Mouse (Mus musculus) heart, embryonic 14.5 days (tissue): ENCODE results near the gene Tulp1. TPM values are rescaled to one million over a fixed set of nuclear protein-coding genes. Genes with fewer than 3 reads are reported as not detected.
"Not testable (repeated sequence)": the region's sequence is repeated elsewhere in the genome, so short reads cannot be mapped to it uniquely, and the experiment has no call there.

Experiments
- ATAC-seq: fragments of 200-750 bp; cut with Nextera tagmentation; 2 replicates; pipeline ENCODE4 v1.8.0; 2017; ENCODE audit warnings: low read depth, moderate TSS enrichment; ENCODE audit not compliant: insufficient number of reproducible peaks, insufficient read depth, low FRiP score
- H3K27ac ChIP-seq, 2 experiments: fragments of 200-500 bp in 1 of 2; fragments of 300-500 bp in 1 of 2; sonication (generic) in 1 of 2; replicated peaks in 1 of 2; 2 replicates each; pipeline ENCODE4 v1.5.1; 2012 to 2014; ENCODE audit warnings: low read depth in 2 of 2, low read length in 2 of 2, control low read depth in 1 of 2, mild to moderate bottlenecking in 1 of 2, mixed read lengths in 1 of 2; ENCODE audit not compliant: control insufficient read depth in 1 of 2, insufficient read depth in 1 of 2
- H3K27me3 ChIP-seq: fragments of 300-500 bp; sonication (generic); 2 replicates; pipeline ENCODE4 v1.6.1; 2014; ENCODE audit warnings: mild to moderate bottlenecking, low read length, control low read depth; ENCODE audit not compliant: control insufficient read depth, insufficient read depth
- H3K36me3 ChIP-seq: fragments of 300-500 bp; sonication (generic); 2 replicates; pipeline ENCODE4 v1.6.1; 2014; ENCODE audit warnings: mild to moderate bottlenecking, control low read depth, low read length, mixed read lengths; ENCODE audit not compliant: control insufficient read depth, insufficient read depth
- H3K4me1 ChIP-seq, 2 experiments: fragments of 200-500 bp in 1 of 2; fragments of 300-500 bp in 1 of 2; sonication (generic) in 1 of 2; 2 replicates each; pipeline ENCODE4 v1.6.1; 2012 to 2014; ENCODE audit warnings: low read length in 2 of 2, control low read depth in 1 of 2, mixed read lengths in 1 of 2; ENCODE audit not compliant: control insufficient read depth in 2 of 2, insufficient read depth in 2 of 2
- H3K4me2 ChIP-seq: fragments of 300-500 bp; sonication (generic); 2 replicates; pipeline ENCODE4 v1.6.1; 2014; ENCODE audit warnings: mild to moderate bottlenecking, low read length
- H3K4me3 ChIP-seq, 2 experiments: fragments of 200-500 bp in 1 of 2; fragments of 300-500 bp in 1 of 2; sonication (generic) in 1 of 2; 2 replicates each; pipeline ENCODE4 v1.5.1; 2012 to 2014; ENCODE audit warnings: low read length in 2 of 2, mild to moderate bottlenecking in 2 of 2, control low read depth in 1 of 2, low read depth in 1 of 2, moderate library complexity in 1 of 2; ENCODE audit not compliant: control insufficient read depth in 1 of 2, insufficient read depth in 1 of 2
- H3K9ac ChIP-seq: fragments of 300-500 bp; sonication (generic); 2 replicates; pipeline ENCODE4 v1.6.1; 2014; ENCODE audit warnings: mild to moderate bottlenecking, low read length
- H3K9me3 ChIP-seq: fragments of 300-500 bp; sonication (generic); 2 replicates; pipeline ENCODE4 v1.6.1; 2016; ENCODE audit warnings: low read length, control low read depth; ENCODE audit not compliant: control insufficient read depth
- WGBS: fragments of 180-500 bp; shearing (Covaris S2); extraction: QIAGEN DNeasy Blood & Tissue Kit; methylation state at CpG from one replicate; pipeline ENCODE4 v1.1.7; 2014; 5-methylcytosine and 5-hydroxymethylcytosine counted together
- polyA plus RNA-seq: library from polyadenylated mRNA; unstranded; fragments of >200 nt; fragmentation: Nextera tagmentation; extraction: Ambion mirVana; gene quantifications from 2 replicates; pipeline ENCODE4 v1.2.1, GENCODE M21; 2014

Tulp1 gene
- polyA plus RNA-seq, result 3.3 and 3.4 TPM in 2 replicates

GRCm38 (mm10) chr17:28365122-28365521 lies at the start of gene Tulp1:
Gene Tulp1 (minus strand): TSS chr17:28365222.
- H3K36me3 ChIP-seq, result no peaks in the 10 kb centered on the region
- peak within 1 kb of the TSS; percentile 53; the same call in 1 of the 2 replicates for H3K9ac ChIP-seq
- H3K4me2 ChIP-seq, result peak within 1 kb of the TSS; percentile 63
- H3K27ac ChIP-seq, result no peak within 1 kb of the TSS
- H3K4me3 ChIP-seq, result peak within 1 kb of the TSS; percentile 19 to 32
- no peak for ATAC-seq
- peaks cover 14 to 25% of the 10 kb centered on the region in 2 experiments; a peak in 3 of 4 replicates for H3K4me1 ChIP-seq
- no peaks in the 10 kb centered on the region for H3K9me3 ChIP-seq
- peaks cover 41% of the 10 kb centered on the region for H3K27me3 ChIP-seq
- WGBS, result 21% methylated on average over 8 of the region's 8 CpGs

GRCm38 (mm10) chr17:28411381-28411960 lies 46.4 kb upstream of the Tulp1 start:
- Histone ChIP-seq H3K4me3 (no peak overlapping the region), H3K4me1 (no peaks in the 10 kb centered on the region), H3K27me3 (no peaks in the 10 kb centered on the region), H3K9me3 (no peaks in the 10 kb centered on the region), H3K27ac (no peak overlapping the region), H3K4me2 (no peak overlapping the region), H3K36me3 (peaks cover 18% of the 10 kb centered on the region; the same call in 1 of the 2 replicates), H3K9ac (no peak overlapping the region)
- WGBS, result 78% methylated on average over 10 of the region's 10 CpGs
- no peak for ATAC-seq

- no peak overlapping the region for H3K4me2 ChIP-seq
- no peaks in the 10 kb centered on the region for H3K4me1 ChIP-seq
- H3K27me3 ChIP-seq, result no peaks in the 10 kb centered on the region
- peaks cover 24% of the 10 kb centered on the region for H3K36me3 ChIP-seq
- no peak overlapping the region for H3K27ac ChIP-seq
- no peaks in the 10 kb centered on the region for H3K9me3 ChIP-seq
- no peak overlapping the region for H3K9ac ChIP-seq
- ATAC-seq, result no peak
- H3K4me3 ChIP-seq, result no peak overlapping the region
- 81% methylated on average over 4 of the region's 4 CpGs for WGBS
Observed at GRCm38 (mm10) chr17:28410731-28411130, 45.7 kb upstream of the Tulp1 start.

GRCm38 (mm10) chr17:28408251-28408918 lies 43.4 kb upstream of the Tulp1 start:
- H3K9ac ChIP-seq, result no peak overlapping the region
- ATAC-seq, result no peak
- no peaks in the 10 kb centered on the region for H3K27me3 ChIP-seq
- no peaks in the 10 kb centered on the region for H3K4me1 ChIP-seq
- H3K36me3 ChIP-seq, result peaks cover 23% of the 10 kb centered on the region
- no peak overlapping the region for H3K4me3 ChIP-seq
- H3K27ac ChIP-seq, result no peak overlapping the region
- H3K4me2 ChIP-seq, result no peak overlapping the region
- no peaks in the 10 kb centered on the region for H3K9me3 ChIP-seq
- 68% methylated on average over 5 of the region's 5 CpGs for WGBS

GRCm38 (mm10) chr17:28407418-28408250 lies 42.6 kb upstream of the Tulp1 start:
- Histone ChIP-seq H3K27ac (no peak overlapping the region), H3K4me1 (no peaks in the 10 kb centered on the region), H3K36me3 (peaks cover 18% of the 10 kb centered on the region), H3K4me2 (no peak overlapping the region), H3K27me3 (no peaks in the 10 kb centered on the region), H3K9me3 (no peaks in the 10 kb centered on the region), H3K9ac (no peak overlapping the region), H3K4me3 (no peak overlapping the region)
- 39% methylated on average over 15 of the region's 15 CpGs for WGBS
- ATAC-seq, result peak; percentile 56

- H3K27me3 ChIP-seq, result no peaks in the 10 kb centered on the region
- no peaks in the 10 kb centered on the region for H3K9me3 ChIP-seq
- peaks cover 18% of the 10 kb centered on the region for H3K36me3 ChIP-seq
- H3K9ac ChIP-seq, result no peak overlapping the region
- H3K4me1 ChIP-seq, result no peaks in the 10 kb centered on the region
- WGBS, result 90% methylated on average over 7 of the region's 7 CpGs
- no peak overlapping the region for H3K4me3 ChIP-seq
- no peak overlapping the region for H3K4me2 ChIP-seq
- no peak overlapping the region for H3K27ac ChIP-seq
- ATAC-seq, result no peak
Observed at GRCm38 (mm10) chr17:28406471-28406870, 41.4 kb upstream of the Tulp1 start.

GRCm38 (mm10) chr17:28404745-28405144 lies 39.7 kb upstream of the Tulp1 start:
- not testable (repeated sequence) for H3K9ac ChIP-seq, H3K4me2 ChIP-seq, H3K9me3 ChIP-seq, H3K27me3 ChIP-seq, H3K4me1 ChIP-seq, H3K27ac ChIP-seq, H3K4me3 ChIP-seq, ATAC-seq
- 88% methylated on average over 2 of the region's 2 CpGs for WGBS
- peaks cover 15% of the 10 kb centered on the region for H3K36me3 ChIP-seq
